Mouse (Mus musculus) natural killer cell, adult 2 months (primary cell): Measurements from ENCODE around the gene Khdc1a.
"Not testable (repeated sequence)": the region's sequence is repeated elsewhere in the genome, so short reads cannot be mapped to it uniquely, and the experiment has no call there.

Experiments used
- DNase-seq, 2 experiments: peaks; one replicate each; pipeline ENCODE4 v3.0.0; 2022; ENCODE audit warnings: low spot score in 2 of 2

Gene Khdc1a

DNA sequence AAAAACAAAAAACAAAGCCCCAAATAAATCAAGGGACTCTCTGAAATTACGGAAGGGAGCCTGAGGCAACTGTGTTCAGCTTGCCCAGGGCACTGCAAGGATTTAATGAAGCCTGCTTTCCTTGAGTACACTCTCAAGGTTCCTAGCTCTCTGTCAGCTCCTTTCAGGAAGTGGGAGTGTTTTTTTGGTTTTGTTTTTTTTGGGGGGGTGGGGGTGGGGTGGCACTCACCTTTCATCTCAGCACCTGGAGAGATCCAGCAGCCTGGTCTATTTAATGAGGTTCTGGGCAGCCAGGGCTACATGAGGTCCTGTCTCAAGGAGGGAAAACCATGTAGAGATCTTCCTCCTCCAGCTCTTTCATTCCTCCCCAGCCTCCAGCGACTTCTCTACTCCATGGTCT is at the start of gene Khdc1a:
Khdc1a (plus strand) TSS at position 301 of the 400 bp plus-strand sequence.
- no peak for DNase-seq

DNA sequence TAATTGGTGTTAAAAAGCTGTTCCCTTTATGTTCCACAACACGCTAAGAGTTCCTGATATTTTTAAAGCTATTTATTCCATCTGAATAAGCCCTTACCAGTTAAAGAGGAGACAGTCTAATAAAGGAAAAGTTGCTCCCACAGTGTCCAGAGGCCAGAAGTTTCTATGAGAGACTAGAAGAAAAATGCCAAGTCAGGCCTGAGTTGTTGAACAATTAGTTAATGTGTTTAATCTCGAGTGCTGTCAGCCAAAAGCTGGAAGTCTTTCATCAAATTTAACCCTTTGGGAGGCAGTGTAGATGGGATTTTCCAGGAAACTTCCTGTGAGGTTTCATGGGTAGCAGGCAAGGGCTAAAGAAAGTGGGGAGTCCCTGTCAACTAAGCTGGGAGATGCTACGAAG is 49.6 kb upstream of the Khdc1a start:
- no peak for DNase-seq

DNA sequence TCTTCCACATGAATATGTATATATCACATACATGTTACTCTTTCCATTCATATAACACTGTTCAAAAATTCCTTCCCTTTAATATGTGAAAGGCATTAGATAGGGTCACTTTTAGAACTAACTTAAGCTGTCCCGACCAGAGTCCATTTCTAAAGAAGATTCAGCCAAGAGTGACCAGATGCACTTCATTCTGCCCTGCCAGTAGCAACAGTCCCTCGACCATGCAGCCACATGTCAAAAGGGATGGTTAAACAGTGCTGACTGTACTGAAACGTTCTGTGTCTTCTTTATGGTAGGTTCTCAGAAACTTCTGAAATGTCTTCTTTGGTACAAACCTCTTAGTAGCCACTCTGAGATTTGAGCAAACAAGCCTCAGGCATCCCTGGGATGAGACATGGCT is 47.8 kb upstream of the Khdc1a start:
- DNase-seq: no peak

DNA sequence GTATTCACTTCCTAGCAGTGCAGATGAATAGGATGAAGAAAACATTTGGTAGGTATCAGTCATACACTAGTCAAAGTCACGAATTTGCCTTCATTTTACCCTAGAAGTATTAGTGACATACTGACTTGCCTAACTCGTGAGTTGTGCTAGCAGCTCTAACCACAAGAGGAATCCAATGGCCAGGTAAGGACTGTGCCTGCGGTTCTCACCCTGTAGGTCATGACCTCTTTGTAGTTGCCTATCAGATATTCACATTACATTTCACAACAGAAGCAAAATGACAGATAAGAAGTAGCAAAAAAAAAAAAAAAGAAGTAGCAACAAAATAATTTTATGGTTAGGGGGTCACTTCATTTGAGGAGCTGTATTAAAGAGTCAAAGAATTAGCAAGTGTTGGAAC is 45.3 kb upstream of the Khdc1a start:
- DNase-seq: no peak

- no peak for DNase-seq
Measured at GRCm38 (mm10) chr1:21304646-21305045, 44.8 kb upstream of the Khdc1a start.

GRCm38 (mm10) chr1:21305443-21305842 is 44.0 kb upstream of the Khdc1a start:
- no peak for DNase-seq

DNA sequence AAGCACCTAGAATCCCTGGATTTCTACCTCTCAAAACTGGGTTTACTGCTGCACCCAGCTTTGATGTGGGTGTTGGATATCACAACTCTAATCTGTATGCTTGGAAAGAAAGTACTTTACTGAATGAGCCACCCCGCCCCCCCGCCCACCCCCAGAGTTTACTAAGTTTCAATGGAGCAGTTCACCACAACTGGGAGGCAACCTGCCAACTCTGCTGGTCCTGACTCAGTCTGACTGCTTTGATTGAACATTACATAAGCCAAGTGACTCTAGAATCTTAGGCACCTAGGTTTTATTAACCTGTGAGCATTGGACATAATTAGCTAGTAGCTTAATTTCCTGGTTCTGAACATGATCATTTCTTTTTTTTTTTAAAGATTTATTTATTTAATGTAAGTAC is 35.1 kb upstream of the Khdc1a start:
- DNase-seq: no peak

DNA sequence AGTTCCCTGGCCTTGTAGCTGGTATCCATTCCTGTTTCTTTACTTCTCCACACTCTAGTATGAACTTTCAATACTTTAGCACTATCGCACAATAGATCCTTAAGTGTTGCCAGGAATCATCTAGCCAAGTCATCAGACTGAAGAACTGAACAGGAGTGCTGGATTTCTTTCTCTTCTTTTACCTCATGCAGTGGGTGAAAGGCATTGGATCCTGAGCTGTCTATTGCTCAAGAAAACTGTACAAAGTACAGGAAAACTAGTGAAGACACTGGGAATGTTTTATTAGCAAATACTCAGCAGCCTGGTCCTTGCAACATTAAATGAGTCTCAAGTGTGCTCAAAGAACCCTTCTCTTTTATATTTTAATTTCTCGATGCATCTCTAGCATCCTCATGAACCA is 33.7 kb upstream of the Khdc1a start:
- no peak for DNase-seq

DNA sequence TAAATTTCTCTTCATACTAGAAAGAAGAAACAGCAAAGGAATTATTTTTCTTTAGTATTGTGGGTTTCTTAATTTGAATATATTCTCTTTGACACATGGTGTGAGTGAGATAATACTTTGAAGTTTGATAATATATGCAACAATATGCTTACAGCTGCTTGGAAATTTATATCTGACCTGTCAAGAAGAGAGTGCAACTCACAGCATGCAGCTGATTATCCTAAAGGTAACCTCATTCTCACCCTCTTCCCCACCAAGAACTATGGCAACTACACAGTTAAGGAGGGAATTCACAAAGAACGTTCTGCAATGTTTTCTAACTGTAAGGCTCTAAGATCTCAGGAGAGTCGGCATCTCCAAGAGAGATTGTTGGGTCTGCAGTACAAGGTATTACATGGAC is 33.1 kb upstream of the Khdc1a start:
- DNase-seq: no peak

GRCm38 (mm10) chr1:21318202-21318601 is 31.2 kb upstream of the Khdc1a start:
- DNase-seq: no peak

GRCm38 (mm10) chr1:21320271-21320670 is 29.2 kb upstream of the Khdc1a start:
- DNase-seq: not testable (repeated sequence)

DNA sequence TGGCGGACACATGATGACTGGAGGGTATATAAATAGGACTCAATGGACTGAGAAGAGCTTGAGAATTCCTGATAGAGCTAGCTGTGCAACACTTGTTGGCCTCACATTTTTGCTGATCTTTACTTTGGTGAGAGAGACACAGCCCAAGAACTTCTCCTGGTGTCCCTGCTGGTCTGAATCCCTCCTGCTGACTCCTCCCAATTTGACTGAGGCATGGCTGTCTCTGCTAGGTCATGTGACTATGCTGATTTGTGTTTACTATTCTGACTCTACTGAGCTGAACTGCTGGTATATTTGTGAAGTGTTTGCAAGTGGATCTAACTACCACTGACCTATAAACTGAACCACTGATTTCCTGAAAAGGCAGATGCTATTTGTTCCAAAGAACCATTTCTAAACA is 27.8 kb upstream of the Khdc1a start:
- DNase-seq: no peak

DNA sequence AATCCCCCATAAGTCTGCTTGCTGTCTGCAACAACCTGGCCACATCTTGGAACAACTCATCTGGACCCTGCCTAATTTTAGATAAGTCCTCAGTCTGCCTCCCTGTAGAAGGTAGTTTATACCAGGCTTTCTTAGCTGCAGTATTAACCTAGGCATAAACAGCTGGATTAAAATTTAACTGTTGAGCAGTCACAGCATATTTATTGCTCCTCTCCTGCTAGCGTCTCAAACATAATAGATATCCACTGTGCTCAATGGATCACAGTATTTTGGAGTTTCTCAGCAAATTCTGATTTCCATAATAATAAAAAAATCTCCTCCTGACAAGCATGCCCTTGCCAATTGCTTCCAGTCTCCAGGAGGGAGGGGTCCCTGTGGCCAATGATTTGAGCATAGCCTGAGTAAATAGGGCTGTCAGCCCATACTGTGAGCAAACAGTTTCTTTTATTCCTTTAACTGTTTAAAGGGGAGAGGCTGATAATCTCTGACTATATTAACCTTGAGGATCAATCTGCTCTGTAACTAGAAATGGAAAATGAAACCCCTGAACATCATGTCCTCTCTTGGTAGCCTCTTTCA is 25.4 kb upstream of the Khdc1a start:
- no peak for DNase-seq

- no peak for DNase-seq
Measured at GRCm38 (mm10) chr1:21324633-21325032, 24.8 kb upstream of the Khdc1a start.

GRCm38 (mm10) chr1:21326733-21327132 is 22.7 kb upstream of the Khdc1a start:
- no peak for DNase-seq

DNA sequence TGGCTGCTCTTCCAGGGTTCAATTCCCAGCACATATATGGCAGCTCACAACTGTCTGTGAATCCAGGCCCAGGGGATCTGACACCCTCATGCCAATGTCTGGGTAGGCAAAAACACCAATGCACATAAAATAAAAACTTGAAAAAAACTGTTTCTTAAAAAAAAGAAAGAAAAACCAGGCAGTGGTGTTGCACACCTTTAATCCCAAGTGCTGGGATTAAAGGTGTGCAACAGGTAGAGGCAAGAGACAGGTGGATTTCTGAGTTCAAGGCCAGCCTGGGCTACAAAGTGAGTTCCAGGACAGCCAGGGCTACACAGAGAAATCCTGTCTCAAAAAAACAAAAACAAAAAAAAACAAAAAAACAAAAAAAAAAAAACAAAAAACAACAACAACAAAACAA is 18.3 kb upstream of the Khdc1a start:
- not testable (repeated sequence) for DNase-seq

- DNase-seq: peak; percentile 10 to 47
Measured at GRCm38 (mm10) chr1:21333222-21333973, 16.0 kb upstream of the Khdc1a start.

GRCm38 (mm10) chr1:21335836-21336235 is 13.6 kb upstream of the Khdc1a start:
- no peak for DNase-seq

DNA sequence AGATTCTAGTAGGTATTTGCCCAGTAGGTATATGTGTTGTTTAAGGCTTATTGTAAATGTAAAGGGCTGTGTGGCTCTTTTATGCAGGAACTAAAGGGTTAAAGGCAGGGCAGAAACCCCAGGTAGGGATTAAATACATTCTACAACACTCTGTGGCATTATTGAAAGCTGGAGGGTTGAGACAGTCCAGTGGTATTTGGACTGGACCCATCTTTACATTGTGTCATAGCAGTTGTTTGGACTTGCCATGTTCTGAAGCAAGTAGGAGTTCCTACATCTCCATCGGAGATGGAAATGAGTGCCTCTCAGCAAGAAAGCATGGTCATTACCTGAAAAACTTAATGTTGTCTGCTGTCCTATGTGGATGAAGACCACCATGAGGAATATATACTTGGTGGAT is 8.7 kb upstream of the Khdc1a start:
- no peak for DNase-seq

- peak; percentile 49 to 56 for DNase-seq
Measured at GRCm38 (mm10) chr1:21344253-21344652, 5.2 kb upstream of the Khdc1a start.

DNA sequence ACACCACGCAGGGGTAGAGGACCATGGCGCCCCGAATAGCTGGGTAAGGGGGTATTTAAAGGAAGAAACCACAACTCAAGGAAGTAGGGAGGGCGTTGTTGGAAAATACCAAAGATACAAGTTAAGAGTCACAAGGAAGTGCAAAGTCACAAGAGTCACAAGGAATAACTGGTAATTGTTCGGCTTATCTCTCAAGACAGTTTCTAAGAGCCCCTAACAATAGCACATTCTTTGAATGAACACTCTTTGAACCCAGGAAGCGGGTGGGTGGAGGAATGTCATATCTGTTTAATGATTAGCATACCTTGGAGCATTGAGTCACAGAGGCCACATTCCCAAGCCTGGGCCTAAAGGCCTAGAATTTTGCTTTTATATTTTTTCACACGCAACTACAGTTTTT is 4.7 kb upstream of the Khdc1a start:
- DNase-seq: not testable (repeated sequence)

- DNase-seq: not testable (repeated sequence)
Measured at GRCm38 (mm10) chr1:21368031-21368430, 18.6 kb downstream of the Khdc1a start, which contains the start of gene Khdc1c. TSS of gene Khdc1c (plus strand) at chr1:21368331.

DNA sequence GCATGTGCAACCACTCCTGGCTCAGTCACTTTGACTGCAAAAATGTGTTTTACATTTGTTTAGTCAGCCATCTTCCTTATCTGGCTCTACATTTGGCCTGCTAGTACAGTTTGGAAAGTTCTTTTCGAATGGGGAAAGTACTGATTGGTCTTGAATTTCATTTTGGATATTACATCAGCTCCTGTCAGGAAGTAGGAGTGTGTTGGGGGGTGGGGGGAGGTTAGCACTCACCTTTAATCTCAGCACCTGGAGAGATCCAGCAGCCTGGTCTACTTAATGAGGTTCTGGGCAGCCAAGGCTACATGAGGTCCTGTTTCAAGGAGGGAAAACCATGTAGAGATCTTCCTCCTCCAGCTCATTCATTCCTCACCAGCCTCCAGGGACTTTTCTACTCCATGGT is 33.8 kb downstream of the Khdc1a start, which contains the start of gene Khdc1b:
Khdc1b (plus strand) TSS at position 301 of the 400 bp plus-strand sequence.
- DNase-seq: no peak
